Mouse (Mus musculus): ENCODE data around the gene Pnpla1. TPM values are rescaled to one million over a fixed set of nuclear protein-coding genes. Genes with fewer than 3 reads are reported as not detected.

Gene Pnpla1
- polyA plus RNA-seq, 1 experiment from 2014 or later = not detected

- 67% methylated on average over 12 of the region's 12 CpGs for WGBS
- Histone ChIP-seq H3K9me3 (ENCODE audit: control insufficient read depth, low read length) (no peaks in the 10 kb centered on the region), H3K27me3 (ENCODE audit: control insufficient read depth, insufficient read depth, low read length) (no peaks in the 10 kb centered on the region), H3K4me2 (ENCODE audit: low read depth) (no peak within 1 kb of the TSS), H3K4me3 (ENCODE audit: low read depth, low read length) (no peak within 1 kb of the TSS), H3K4me1 (ENCODE audit: control insufficient read depth, insufficient read depth, low read length) (no peaks in the 10 kb centered on the region), H3K27ac (ENCODE audit: low read depth, low read length) (no peak within 1 kb of the TSS), H3K9ac (ENCODE audit: low read length) (no peak within 1 kb of the TSS), H3K36me3 (ENCODE audit: control insufficient read depth, insufficient read depth, low read length) (no peaks in the 10 kb centered on the region)
- no peak for ATAC-seq (ENCODE audit: insufficient read depth, low FRiP score, low TSS enrichment)
- no peak for DNase-seq (ENCODE audit: low spot score)
Measured at GRCm38 (mm10) chr17:28915060-28915628, 56.9 kb downstream of the Pnpla1 start, which contains the start of gene 4930539E08Rik. Gene 4930539E08Rik, minus strand, starts transcription at chr17:28915324.

GRCm38 (mm10) chr17:28916520-28916919 lies 58.3 kb downstream of the Pnpla1 start:
- H3K27me3 ChIP-seq (ENCODE audit: control insufficient read depth, insufficient read depth, low read length) = no peaks in the 10 kb centered on the region
- no peaks in the 10 kb centered on the region for H3K9me3 ChIP-seq (ENCODE audit: control insufficient read depth, low read length)
- no peaks in the 10 kb centered on the region for H3K4me1 ChIP-seq (ENCODE audit: control insufficient read depth, insufficient read depth, low read length)
- no peaks in the 10 kb centered on the region for H3K36me3 ChIP-seq (ENCODE audit: control insufficient read depth, insufficient read depth, low read length)
- DNase-seq (ENCODE audit: low spot score) (no peak), ATAC-seq (ENCODE audit: insufficient read depth, low FRiP score, low TSS enrichment) (no peak)
- H3K4me3 ChIP-seq (ENCODE audit: low read depth, low read length) = no peak overlapping the region
- H3K27ac ChIP-seq (ENCODE audit: low read depth, low read length) = no peak overlapping the region
- no peak overlapping the region for H3K4me2 ChIP-seq (ENCODE audit: low read depth)
- WGBS = 81% methylated on average over 1 of the region's 1 CpGs
- no peak overlapping the region for H3K9ac ChIP-seq (ENCODE audit: low read length)

GRCm38 (mm10) chr17:28921086-28921485 lies 62.9 kb downstream of the Pnpla1 start:
- ATAC-seq (ENCODE audit: insufficient read depth, low FRiP score, low TSS enrichment) (no peak), DNase-seq (ENCODE audit: low spot score) (no peak)
- Histone ChIP-seq H3K36me3 (ENCODE audit: control insufficient read depth, insufficient read depth, low read length) (no peaks in the 10 kb centered on the region), H3K27ac (ENCODE audit: low read depth, low read length) (no peak overlapping the region), H3K9ac (ENCODE audit: low read length) (no peak overlapping the region), H3K4me2 (ENCODE audit: low read depth) (no peak overlapping the region), H3K27me3 (ENCODE audit: control insufficient read depth, insufficient read depth, low read length) (no peaks in the 10 kb centered on the region), H3K4me3 (ENCODE audit: low read depth, low read length) (no peak overlapping the region), H3K4me1 (ENCODE audit: control insufficient read depth, insufficient read depth, low read length) (no peaks in the 10 kb centered on the region), H3K9me3 (ENCODE audit: control insufficient read depth, low read length) (no peaks in the 10 kb centered on the region)
- WGBS = 82% methylated on average over 8 of the region's 8 CpGs

GRCm38 (mm10) chr17:28922096-28922495 lies 63.9 kb downstream of the Pnpla1 start:
- H3K4me2 ChIP-seq (ENCODE audit: low read depth) = no peak overlapping the region
- no peak overlapping the region for H3K4me3 ChIP-seq (ENCODE audit: low read depth, low read length)
- ATAC-seq (ENCODE audit: insufficient read depth, low FRiP score, low TSS enrichment) (no peak), DNase-seq (ENCODE audit: low spot score) (no peak)
- no peaks in the 10 kb centered on the region for H3K4me1 ChIP-seq (ENCODE audit: control insufficient read depth, insufficient read depth, low read length)
- no peak overlapping the region for H3K27ac ChIP-seq (ENCODE audit: low read depth, low read length)
- no peaks in the 10 kb centered on the region for H3K36me3 ChIP-seq (ENCODE audit: control insufficient read depth, insufficient read depth, low read length)
- H3K9ac ChIP-seq (ENCODE audit: low read length) = no peak overlapping the region
- no peaks in the 10 kb centered on the region for H3K27me3 ChIP-seq (ENCODE audit: control insufficient read depth, insufficient read depth, low read length)
- WGBS = 76% methylated on average over 6 of the region's 6 CpGs
- H3K9me3 ChIP-seq (ENCODE audit: control insufficient read depth, low read length) = no peaks in the 10 kb centered on the region

GRCm38 (mm10) chr17:28924957-28925595 lies 66.9 kb downstream of the Pnpla1 start:
- no peak for ATAC-seq (ENCODE audit: insufficient read depth, low FRiP score, low TSS enrichment)

GRCm38 (mm10) chr17:28926380-28926779 lies 68.2 kb downstream of the Pnpla1 start:
- H3K4me2 ChIP-seq (ENCODE audit: low read depth) = no peak overlapping the region
- H3K9me3 ChIP-seq (ENCODE audit: control insufficient read depth, low read length) = no peaks in the 10 kb centered on the region
- H3K9ac ChIP-seq (ENCODE audit: low read length) = no peak overlapping the region
- H3K4me3 ChIP-seq (ENCODE audit: low read depth, low read length) = no peak overlapping the region
- WGBS = 23% methylated on average over 13 of the region's 13 CpGs
- H3K36me3 ChIP-seq (ENCODE audit: control insufficient read depth, insufficient read depth, low read length) = no peaks in the 10 kb centered on the region
- ATAC-seq (ENCODE audit: insufficient read depth, low FRiP score, low TSS enrichment) = peak; percentile 38; the same call in 1 of the 2 replicates
- H3K27ac ChIP-seq (ENCODE audit: low read depth, low read length) = no peak overlapping the region
- peaks cover 6% of the 10 kb centered on the region for H3K4me1 ChIP-seq (ENCODE audit: control insufficient read depth, insufficient read depth, low read length)
- peak; percentile 83 for DNase-seq (ENCODE audit: low spot score)
- no peaks in the 10 kb centered on the region for H3K27me3 ChIP-seq (ENCODE audit: control insufficient read depth, insufficient read depth, low read length)

More at GRCm38 (mm10) chr17:28924957-28925595, 66.9 kb downstream of the Pnpla1 start:
- Histone ChIP-seq H3K36me3 (ENCODE audit: control insufficient read depth, insufficient read depth, low read length) (no peaks in the 10 kb centered on the region), H3K9me3 (ENCODE audit: control insufficient read depth, low read length) (no peaks in the 10 kb centered on the region), H3K4me1 (ENCODE audit: control insufficient read depth, insufficient read depth, low read length) (no peaks in the 10 kb centered on the region), H3K27me3 (ENCODE audit: control insufficient read depth, insufficient read depth, low read length) (no peaks in the 10 kb centered on the region), H3K27ac (ENCODE audit: low read depth, low read length) (no peak overlapping the region), H3K4me3 (ENCODE audit: low read depth, low read length) (no peak overlapping the region), H3K4me2 (ENCODE audit: low read depth) (no peak overlapping the region), H3K9ac (ENCODE audit: low read length) (no peak overlapping the region)
- DNase-seq (ENCODE audit: low spot score) = no peak
- WGBS = 84% methylated on average over 8 of the region's 8 CpGs

- H3K9ac ChIP-seq (ENCODE audit: low read length) = no peak overlapping the region
- H3K27ac ChIP-seq (ENCODE audit: low read depth, low read length) = no peak overlapping the region
- no peaks in the 10 kb centered on the region for H3K36me3 ChIP-seq (ENCODE audit: control insufficient read depth, insufficient read depth, low read length)
- no peaks in the 10 kb centered on the region for H3K9me3 ChIP-seq (ENCODE audit: control insufficient read depth, low read length)
- ATAC-seq (ENCODE audit: insufficient read depth, low FRiP score, low TSS enrichment) (no peak), DNase-seq (ENCODE audit: low spot score) (peak; percentile 62)
- H3K4me1 ChIP-seq (ENCODE audit: control insufficient read depth, insufficient read depth, low read length) = peaks cover 6% of the 10 kb centered on the region
- 51% methylated on average over 15 of the region's 15 CpGs for WGBS
- H3K4me2 ChIP-seq (ENCODE audit: low read depth) = no peak overlapping the region
- H3K27me3 ChIP-seq (ENCODE audit: control insufficient read depth, insufficient read depth, low read length) = no peaks in the 10 kb centered on the region
- H3K4me3 ChIP-seq (ENCODE audit: low read depth, low read length) = no peak overlapping the region
Measured at GRCm38 (mm10) chr17:28926866-28927635, 68.8 kb downstream of the Pnpla1 start.

GRCm38 (mm10) chr17:28928004-28928403 lies 69.8 kb downstream of the Pnpla1 start:
- no peak overlapping the region for H3K4me2 ChIP-seq (ENCODE audit: low read depth)
- H3K4me1 ChIP-seq (ENCODE audit: control insufficient read depth, insufficient read depth, low read length) = peaks cover 6% of the 10 kb centered on the region
- WGBS = 80% methylated on average over 9 of the region's 9 CpGs
- H3K36me3 ChIP-seq (ENCODE audit: control insufficient read depth, insufficient read depth, low read length) = no peaks in the 10 kb centered on the region
- no peak for ATAC-seq (ENCODE audit: insufficient read depth, low FRiP score, low TSS enrichment)
- no peak overlapping the region for H3K27ac ChIP-seq (ENCODE audit: low read depth, low read length)
- H3K4me3 ChIP-seq (ENCODE audit: low read depth, low read length) = no peak overlapping the region
- H3K9ac ChIP-seq (ENCODE audit: low read length) = no peak overlapping the region
- H3K27me3 ChIP-seq (ENCODE audit: control insufficient read depth, insufficient read depth, low read length) = no peaks in the 10 kb centered on the region
- H3K9me3 ChIP-seq (ENCODE audit: control insufficient read depth, low read length) = no peaks in the 10 kb centered on the region
- no peak for DNase-seq (ENCODE audit: low spot score)
